Mouse (Mus musculus) heart, adult 10 weeks (tissue): ENCODE results near the gene Gm11397. TPM values are rescaled to one million over a fixed set of nuclear protein-coding genes. Genes with fewer than 3 reads are reported as not detected.

Experiments
- polyA plus RNA-seq: library from polyadenylated mRNA; stranded (reverse); fragments of 350-450 nt; fragmentation: Illumina TruSeq; extraction: RNeasy Lipid Tissue Mini Kit (QIAGEN cat#74804); gene quantifications from one replicate; pipeline ENCODE4 v1.2.3, GENCODE M21; 2014; ENCODE audit warnings: low read depth, low replicate concordance

Gene Gm11397
- polyA plus RNA-seq: not detected

DNA sequence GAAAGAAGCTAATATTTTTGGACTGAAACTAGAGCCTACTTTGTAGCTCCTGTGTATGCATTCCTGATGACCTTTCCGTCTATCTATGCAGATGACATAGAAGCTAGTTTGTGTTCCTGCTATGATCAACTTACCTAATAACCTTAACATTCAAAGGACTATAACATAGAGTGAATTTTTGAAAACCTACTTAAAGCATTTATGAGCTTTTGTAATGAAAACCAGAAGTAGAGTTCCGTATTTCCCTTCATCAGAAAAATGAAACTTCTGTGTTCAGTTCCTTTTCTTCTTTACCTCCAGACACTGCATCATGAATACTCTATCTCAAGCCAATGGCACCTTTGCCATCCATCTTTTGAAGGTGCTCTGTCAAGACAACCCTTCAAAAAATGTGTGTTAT lies at the start of gene Gm11397:
Gm11397 (plus strand) TSS at position 301 of the 400 bp plus-strand sequence.

Other genes starting within 250 kb of the Gm11397 start
- not detected for gene Serpinb9c, start 236.0 kb upstream of the Gm11397 start, polyA plus RNA-seq
- gene Serpinb9d, start 202.8 kb upstream of the Gm11397 start, polyA plus RNA-seq: not detected
- not detected for gene Serpinb9e, start 146.1 kb upstream of the Gm11397 start, polyA plus RNA-seq
- not detected for gene Serpinb9f, start 71.7 kb upstream of the Gm11397 start, polyA plus RNA-seq
- not detected for gene Serpinb9g, start 89.0 kb downstream of the Gm11397 start, polyA plus RNA-seq